Mouse (Mus musculus) olfactory bulb, adult 2 months (tissue): ENCODE data around the gene Fam186b.

Experiments
- CTCF ChIP-seq: fragments of 200-500 bp; IDR thresholded peaks from 2 replicates; pipeline ENCODE4 v1.5.1; 2012; ENCODE audit warnings: low read depth, mild to moderate bottlenecking, low read length, moderate library complexity; ENCODE audit not compliant: insufficient read depth
- POLR2A ChIP-seq: fragments of 200-500 bp; IDR thresholded peaks from 2 replicates; pipeline ENCODE4 v1.6.1; 2012; ENCODE audit warnings: mild to moderate bottlenecking, low read depth, low read length, moderate library complexity; ENCODE audit not compliant: insufficient read depth

- TF ChIP-seq POLR2A (no peak), CTCF (no peak)
Observed at GRCm38 (mm10) chr15:99238006-99238405, 57.7 kb downstream of the Fam186b start.
